Mouse (Mus musculus) mouse embryonic stem cell (cell line): ENCODE data around the gene Jph2.

Experiments
- in situ Hi-C, 2 experiments: fragments of 300-500 bp; cut with MboI; formaldehyde crosslinking; loops; 1 replicate in 1 of 2; 3 replicates in 1 of 2; pipeline ENCODE4 v1.14.3; 2019 to 2020; ENCODE audit warnings: low sequenced_read_pairs in 2 of 2, low pct_unique_long_range_greater_than_20kb in 1 of 2, mixed read lengths in 1 of 2; ENCODE audit not compliant: unreplicated experiment in 1 of 2

Jph2 gene

GRCm38 (mm10) chr2:163397905-163398304 is at the start of gene Jph2:
TSS of gene Jph2 (minus strand) at chr2:163397993.
- in situ Hi-C loops, result loop anchor here in 1 of 2 experiments (5.0 kb wide), 1 partner anchor 56 kb away; no protein-coding TSS in a partner anchor

- in situ Hi-C loops, result no loop called here
Observed at GRCm38 (mm10) chr2:163447375-163447774, 49.6 kb upstream of the Jph2 start.

- in situ Hi-C loops, result no loop called here
Observed at GRCm38 (mm10) chr2:163444017-163444416, 46.2 kb upstream of the Jph2 start.

- in situ Hi-C loops, result no loop called here
Observed at GRCm38 (mm10) chr2:163443543-163443942, 45.8 kb upstream of the Jph2 start.

- in situ Hi-C loops, result no loop called here
Observed at GRCm38 (mm10) chr2:163439488-163439887, 41.7 kb upstream of the Jph2 start.

- in situ Hi-C loops, result no loop called here
Observed at GRCm38 (mm10) chr2:163438619-163439451, 41.0 kb upstream of the Jph2 start.

GRCm38 (mm10) chr2:163438246-163438618 is 40.4 kb upstream of the Jph2 start, which contains the start of gene Gdap1l1:
TSS of gene Gdap1l1 (plus strand) at chr2:163438476.
- in situ Hi-C loops, result no loop called here

GRCm38 (mm10) chr2:163437800-163438199 is 40.0 kb upstream of the Jph2 start:
- in situ Hi-C loops, result no loop called here

GRCm38 (mm10) chr2:163433971-163434370 is 36.2 kb upstream of the Jph2 start:
- in situ Hi-C loops, result no loop called here

GRCm38 (mm10) chr2:163431289-163431688 is 33.5 kb upstream of the Jph2 start:
- in situ Hi-C loops, result no loop called here

- in situ Hi-C loops, result no loop called here
Observed at GRCm38 (mm10) chr2:163428346-163429011, 30.7 kb upstream of the Jph2 start.

- in situ Hi-C loops, result no loop called here
Observed at GRCm38 (mm10) chr2:163424597-163424996, 26.8 kb upstream of the Jph2 start, which contains the start of gene Oser1. TSS of gene Oser1 (minus strand) at chr2:163424697.

- in situ Hi-C loops, result no loop called here
Observed at GRCm38 (mm10) chr2:163422895-163423660, 25.3 kb upstream of the Jph2 start.

GRCm38 (mm10) chr2:163420366-163420886 is 22.6 kb upstream of the Jph2 start:
- in situ Hi-C loops, result no loop called here

- in situ Hi-C loops, result no loop called here
Observed at GRCm38 (mm10) chr2:163419346-163420045, 21.7 kb upstream of the Jph2 start.

- in situ Hi-C loops, result no loop called here
Observed at GRCm38 (mm10) chr2:163418841-163419345, 21.1 kb upstream of the Jph2 start.

GRCm38 (mm10) chr2:163417830-163418229 is 20.0 kb upstream of the Jph2 start:
- in situ Hi-C loops, result no loop called here

GRCm38 (mm10) chr2:163417026-163417425 is 19.2 kb upstream of the Jph2 start:
- in situ Hi-C loops, result no loop called here
